Mouse (Mus musculus) heart, embryonic 13.5 days (tissue): Measurements from ENCODE around the gene Gm26741. TPM values are rescaled to one million over a fixed set of nuclear protein-coding genes. Genes with fewer than 3 reads are reported as not detected.
A peak's percentile ranks its signal among the peaks of the same experiment; 100 is the strongest.

Experiments used
- ATAC-seq: fragments of 200-750 bp; cut with Nextera tagmentation; 2 replicates; pipeline ENCODE4 v1.8.0; 2017; ENCODE audit warnings: moderate TSS enrichment; ENCODE audit not compliant: insufficient number of reproducible peaks, low FRiP score, low TSS enrichment; ENCODE audit errors: extremely low read depth
- H3K27ac ChIP-seq: fragments of 300-500 bp; sonication (generic); replicated peaks from 2 replicates; pipeline ENCODE4 v1.5.1; 2015; ENCODE audit warnings: moderate library complexity, mild to moderate bottlenecking, inconsistent platforms
- H3K27me3 ChIP-seq: fragments of 300-500 bp; sonication (generic); replicated peaks from 2 replicates; pipeline ENCODE4 v1.6.1; 2015; ENCODE audit warnings: mild to moderate bottlenecking, inconsistent platforms
- H3K36me3 ChIP-seq: fragments of 300-500 bp; sonication (generic); 2 replicates; pipeline ENCODE4 v1.6.1; 2015; ENCODE audit warnings: mild to moderate bottlenecking, inconsistent platforms
- H3K4me1 ChIP-seq: fragments of 300-500 bp; sonication (generic); 2 replicates; pipeline ENCODE4 v1.6.1; 2015; ENCODE audit warnings: inconsistent platforms
- H3K4me2 ChIP-seq: fragments of 300-500 bp; sonication (generic); 2 replicates; pipeline ENCODE4 v1.6.1; 2015; ENCODE audit warnings: inconsistent platforms, mild to moderate bottlenecking, moderate library complexity
- H3K4me3 ChIP-seq: fragments of 300-500 bp; sonication (generic); 2 replicates; pipeline ENCODE4 v1.5.1; 2015; ENCODE audit warnings: moderate library complexity, mild to moderate bottlenecking, inconsistent platforms
- H3K9ac ChIP-seq: fragments of 300-500 bp; sonication (generic); 2 replicates; pipeline ENCODE4 v1.6.1; 2015; ENCODE audit warnings: inconsistent platforms, mild to moderate bottlenecking, moderate library complexity
- H3K9me3 ChIP-seq: fragments of 300-500 bp; sonication (generic); 2 replicates; pipeline ENCODE4 v1.6.1; 2016; ENCODE audit warnings: inconsistent platforms
- WGBS: fragments of 180-500 bp; shearing (Covaris S2); methylation state at CpG from one replicate; pipeline ENCODE4 v1.1.7; 2015; ENCODE audit warnings: mixed read lengths; 5-methylcytosine and 5-hydroxymethylcytosine counted together
- polyA plus RNA-seq: library from polyadenylated mRNA; unstranded; fragments of >200 nt; fragmentation: Nextera tagmentation; extraction: Ambion mirVana; gene quantifications from 2 replicates; pipeline ENCODE4 v1.2.1, GENCODE M21; 2015

Gm26741 gene
- polyA plus RNA-seq, 1 experiment from 2014 or later = not detected

DNA sequence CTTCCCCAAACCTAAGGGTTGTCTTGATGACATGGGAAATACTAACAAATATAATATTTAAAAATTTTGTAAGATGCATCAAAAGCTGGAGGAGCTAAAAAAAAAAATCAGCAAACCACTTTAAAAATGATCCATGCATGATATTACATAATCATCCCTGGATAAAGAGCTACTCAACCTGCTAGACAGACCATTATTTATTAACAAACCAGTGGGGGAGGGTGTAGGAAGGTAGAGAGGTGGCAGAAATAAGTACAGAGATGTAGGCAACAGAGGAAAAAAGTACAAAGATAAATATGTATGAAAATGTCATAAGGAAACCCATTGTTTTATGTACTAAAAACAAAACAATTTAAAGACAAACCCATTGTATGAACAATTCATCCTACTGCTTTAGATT, 16.1 kb downstream of the Gm26741 start:
- no peak for ATAC-seq
- Histone ChIP-seq H3K27me3 (no peaks in the 10 kb centered on the region), H3K9ac (no peak overlapping the region), H3K9me3 (no peaks in the 10 kb centered on the region), H3K4me1 (peaks cover 12% of the 10 kb centered on the region), H3K4me2 (no peak overlapping the region), H3K36me3 (0 out of 2 replicates have a peak, but pooled peaks cover 8% of the 10 kb centered on the region), H3K4me3 (no peak overlapping the region), H3K27ac (no peak overlapping the region)

DNA sequence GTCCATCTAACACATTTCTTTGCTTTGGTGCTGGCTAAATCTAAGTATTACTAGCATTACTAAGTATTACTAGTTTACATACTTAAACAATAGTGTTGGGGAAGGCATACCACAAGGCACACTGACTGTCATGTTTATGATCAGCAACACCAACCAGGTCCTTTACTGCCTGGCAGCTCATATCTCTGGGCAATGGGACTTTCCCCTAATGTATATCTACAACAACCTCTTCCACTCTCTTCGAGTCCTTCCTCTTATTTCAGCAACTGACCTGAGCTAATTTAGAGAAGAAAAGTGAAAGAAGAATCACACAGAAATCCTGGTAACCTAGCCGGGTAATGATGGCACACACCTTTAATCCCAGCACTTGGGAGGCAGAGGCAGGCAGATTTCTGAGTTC, 17.9 kb downstream of the Gm26741 start:
- Histone ChIP-seq H3K9ac (no peak overlapping the region), H3K27me3 (no peaks in the 10 kb centered on the region), H3K9me3 (no peaks in the 10 kb centered on the region), H3K4me1 (peaks cover 21% of the 10 kb centered on the region), H3K27ac (no peak overlapping the region), H3K4me2 (no peak overlapping the region), H3K4me3 (no peak overlapping the region), H3K36me3 (0 out of 2 replicates have a peak, but pooled peaks cover 6% of the 10 kb centered on the region)
- WGBS = 78% methylated on average over 2 of the region's 2 CpGs
- no peak for ATAC-seq

DNA sequence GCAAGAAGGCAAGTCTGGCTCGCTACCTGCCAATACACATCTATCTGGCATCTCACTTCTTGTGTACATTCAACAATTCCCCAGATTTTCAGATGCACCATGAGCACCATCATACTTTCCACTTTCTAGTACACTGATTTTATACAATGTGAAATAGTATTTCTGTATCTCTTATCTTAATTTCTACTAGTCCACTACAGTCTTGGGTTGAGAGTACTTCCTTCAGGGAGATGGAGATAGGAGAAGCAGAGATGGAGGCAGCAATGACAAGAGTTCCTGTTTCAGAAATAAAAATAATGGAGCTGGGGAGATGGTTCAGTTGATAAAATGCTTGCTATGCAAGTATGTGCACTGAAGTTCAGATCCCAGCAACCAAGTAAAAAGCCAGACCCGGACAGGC, 19.2 kb downstream of the Gm26741 start:
- ATAC-seq = no peak
- H3K4me2 ChIP-seq = no peak overlapping the region

DNA sequence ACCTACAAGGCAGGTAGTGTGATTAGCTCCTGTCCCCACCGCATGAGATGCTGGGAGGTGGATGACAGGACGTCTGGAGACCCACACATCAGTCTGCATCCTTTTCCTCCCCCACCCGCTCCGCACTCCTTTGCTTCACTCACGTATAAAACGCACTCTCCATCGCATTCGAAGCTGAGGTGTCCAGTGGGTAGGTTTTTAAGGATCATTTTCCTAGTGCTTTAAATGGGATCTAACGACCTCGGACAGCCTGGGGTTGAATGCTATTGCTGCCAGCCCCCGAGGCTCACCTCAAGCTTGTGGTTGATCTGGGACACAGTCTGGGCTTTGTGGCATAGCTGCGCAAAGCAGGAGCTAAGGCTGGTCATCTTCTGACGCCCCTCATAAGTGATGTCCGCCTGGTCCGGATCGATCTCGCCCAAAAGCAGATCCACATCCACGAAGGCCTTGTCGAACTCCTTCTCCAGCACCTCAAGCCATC, 22.8 kb downstream of the Gm26741 start:
- Histone ChIP-seq H3K4me1 (peaks cover 25% of the 10 kb centered on the region), H3K27ac (peak overlapping the region; percentile 96), H3K27me3 (no peaks in the 10 kb centered on the region), H3K9ac (peak overlapping the region; percentile 94), H3K36me3 (0 out of 2 replicates have a peak, but pooled peaks cover 6% of the 10 kb centered on the region), H3K4me3 (peak overlapping the region; percentile 94), H3K9me3 (no peaks in the 10 kb centered on the region), H3K4me2 (peak overlapping the region; percentile 95)
- no peak; the same call in 1 of the 2 replicates for ATAC-seq
- under 1% methylated on average over 19 of the region's 19 CpGs for WGBS

More for the DNA sequence above, 19.2 kb downstream of the Gm26741 start:
- Histone ChIP-seq H3K4me3 (no peak overlapping the region), H3K9me3 (no peaks in the 10 kb centered on the region), H3K27me3 (no peaks in the 10 kb centered on the region), H3K36me3 (0 out of 2 replicates have a peak, but pooled peaks cover 6% of the 10 kb centered on the region), H3K9ac (no peak overlapping the region), H3K27ac (no peak overlapping the region), H3K4me1 (peaks cover 24% of the 10 kb centered on the region)
- 85% methylated on average over 2 of the region's 2 CpGs for WGBS

DNA sequence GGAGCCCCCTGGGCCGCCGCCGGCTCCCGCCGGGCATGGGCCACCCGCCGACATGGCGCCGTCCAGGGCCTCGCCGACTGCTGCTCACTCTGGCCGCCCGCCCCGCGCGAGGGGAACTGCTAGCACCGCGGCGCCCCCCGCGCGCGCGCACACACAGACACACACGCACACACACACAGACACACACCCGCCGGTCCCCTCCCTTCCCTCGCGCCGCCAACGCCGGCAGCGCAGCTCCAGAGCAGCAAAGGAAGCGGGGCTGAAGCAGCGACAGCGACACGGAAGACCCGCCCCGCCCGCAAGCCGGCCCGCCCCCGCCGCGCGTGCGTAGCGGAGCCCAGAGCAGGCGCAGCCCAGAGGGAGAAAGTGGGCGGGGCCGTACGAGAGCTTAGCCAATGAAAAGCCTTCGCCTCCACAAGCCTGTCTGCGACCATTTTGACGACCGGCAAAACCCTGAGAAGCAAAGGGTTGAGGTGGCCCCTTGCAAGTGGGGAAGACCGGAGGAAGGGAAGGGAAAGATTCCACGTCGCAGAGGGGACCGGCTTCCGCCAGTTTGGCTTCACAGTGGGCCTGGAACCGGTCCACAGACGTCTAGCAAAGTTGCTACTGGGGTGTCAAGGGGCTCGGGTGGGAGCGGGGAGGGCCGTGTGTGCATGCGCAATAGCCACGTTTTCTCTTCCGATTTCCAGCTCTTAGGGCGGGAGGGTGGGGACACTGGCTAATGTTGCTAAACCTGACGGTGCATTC, 23.5 kb downstream of the Gm26741 start, which contains the start of gene Gopc:
TSS of gene Gopc (minus strand) at position 280 of the 747 bp plus-strand sequence.
- H3K9ac ChIP-seq = peak within 1 kb of the TSS; percentile 94
- H3K4me1 ChIP-seq = peaks cover 25% of the 10 kb centered on the region
- H3K27me3 ChIP-seq = no peaks in the 10 kb centered on the region
- peak within 1 kb of the TSS; percentile 96 for H3K27ac ChIP-seq
- H3K36me3 ChIP-seq = 0 out of 2 replicates have a peak, but pooled peaks cover 6% of the 10 kb centered on the region
- under 1% methylated on average over 67 of the region's 71 CpGs for WGBS
- ATAC-seq = peak; percentile 97
- H3K4me2 ChIP-seq = peak within 1 kb of the TSS; percentile 95
- H3K9me3 ChIP-seq = no peaks in the 10 kb centered on the region
- H3K4me3 ChIP-seq = peak within 1 kb of the TSS; percentile 94

DNA sequence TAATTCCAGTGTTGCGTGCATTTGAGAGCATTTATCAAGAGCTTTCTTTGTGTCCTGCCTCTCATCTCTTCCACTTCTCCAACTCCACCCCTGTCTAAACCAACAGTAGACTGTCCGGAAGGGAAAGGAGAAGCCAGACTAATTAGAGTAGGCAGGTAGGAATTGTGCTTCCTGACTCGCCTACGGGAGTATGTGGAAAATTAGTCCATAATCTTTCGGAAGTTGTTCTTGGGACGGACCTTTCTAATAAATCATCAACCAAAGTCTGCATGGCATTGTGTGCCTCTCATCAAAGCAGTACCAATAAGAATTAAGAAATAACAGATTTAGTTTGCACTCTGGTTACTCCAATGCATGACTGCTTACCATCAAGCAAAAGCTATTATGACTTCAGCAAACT, 24.5 kb downstream of the Gm26741 start:
- Histone ChIP-seq H3K36me3 (0 out of 2 replicates have a peak, but pooled peaks cover 5% of the 10 kb centered on the region), H3K9ac (peak overlapping the region; percentile 94), H3K4me3 (peak overlapping the region; percentile 94), H3K9me3 (no peaks in the 10 kb centered on the region), H3K4me1 (peaks cover 25% of the 10 kb centered on the region), H3K27ac (0 out of 2 replicates have a peak overlapping the region, but pooled peaks have one; percentile 96), H3K4me2 (peak overlapping the region; percentile 95), H3K27me3 (no peaks in the 10 kb centered on the region)
- no peak for ATAC-seq
- 73% methylated on average over 6 of the region's 6 CpGs for WGBS

DNA sequence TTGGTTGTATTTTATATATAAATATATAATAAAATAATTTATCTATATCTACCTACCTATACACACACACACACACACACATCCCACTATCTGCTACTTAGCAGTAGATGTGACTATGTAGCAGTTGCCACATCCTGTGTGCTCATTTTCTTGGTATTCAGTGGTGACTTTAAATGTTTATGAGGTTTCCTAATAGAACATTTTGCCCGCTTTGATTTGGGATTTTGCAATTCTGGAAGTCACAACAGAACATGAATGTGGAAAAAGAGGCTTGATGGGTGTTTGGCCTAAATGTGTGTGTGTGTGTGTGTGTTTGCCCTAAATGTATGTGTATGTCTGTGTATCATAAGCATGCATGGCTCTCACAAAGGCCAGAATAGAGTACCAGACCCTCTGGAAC, 25.0 kb downstream of the Gm26741 start:
- 89% methylated on average over 1 of the region's 1 CpGs for WGBS
- ATAC-seq = no peak
- Histone ChIP-seq H3K4me2 (no peak overlapping the region), H3K4me1 (peaks cover 25% of the 10 kb centered on the region), H3K4me3 (no peak overlapping the region), H3K36me3 (no peaks in the 10 kb centered on the region), H3K9me3 (no peaks in the 10 kb centered on the region), H3K9ac (no peak overlapping the region), H3K27me3 (no peaks in the 10 kb centered on the region), H3K27ac (no peak overlapping the region)

DNA sequence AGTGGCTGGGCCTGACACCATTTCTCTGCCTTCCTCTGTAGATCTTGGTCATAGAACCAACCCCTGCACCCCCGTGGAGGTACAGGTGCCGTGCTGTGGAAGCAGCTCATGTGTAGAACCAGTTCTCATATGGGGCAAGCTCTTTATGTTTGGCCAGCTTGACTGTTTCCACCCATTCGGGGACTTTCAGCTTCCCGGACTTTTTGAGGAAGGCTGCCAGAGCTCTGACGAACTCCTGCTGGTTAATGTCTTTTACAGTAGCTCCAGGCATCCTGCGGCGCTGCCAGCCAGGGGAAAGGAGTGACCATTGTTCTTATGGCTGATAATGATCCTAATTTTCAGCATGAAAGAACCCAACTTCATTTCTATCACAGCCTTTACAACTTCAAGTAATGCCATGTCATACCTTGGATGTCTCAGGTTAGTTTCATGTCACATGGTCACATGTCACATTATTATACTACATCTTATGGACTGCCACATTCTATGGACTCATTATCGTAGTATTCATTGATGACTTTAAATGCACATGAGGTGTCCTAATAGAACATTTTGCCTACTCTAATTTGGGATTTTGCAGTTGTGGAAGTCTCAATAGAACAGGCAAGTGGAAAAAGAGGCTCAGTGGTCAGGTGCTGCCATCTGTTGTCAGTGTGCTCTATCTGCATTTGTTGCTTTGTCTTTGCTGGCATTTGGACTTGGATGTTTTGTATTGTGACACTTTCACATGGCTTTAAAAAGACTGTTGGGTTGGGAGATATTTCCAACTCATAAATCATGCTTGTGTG, 26.4 kb downstream of the Gm26741 start:
- Histone ChIP-seq H3K4me2 (no peak overlapping the region), H3K36me3 (no peaks in the 10 kb centered on the region), H3K27ac (no peak overlapping the region), H3K9ac (0 out of 2 replicates have a peak overlapping the region, but pooled peaks have one; percentile 33), H3K27me3 (no peaks in the 10 kb centered on the region; the same call in 1 of the 2 replicates), H3K4me3 (no peak overlapping the region), H3K4me1 (peaks cover 14% of the 10 kb centered on the region), H3K9me3 (no peaks in the 10 kb centered on the region)
- ATAC-seq = no peak
- WGBS = 39% methylated on average over 8 of the region's 8 CpGs

DNA sequence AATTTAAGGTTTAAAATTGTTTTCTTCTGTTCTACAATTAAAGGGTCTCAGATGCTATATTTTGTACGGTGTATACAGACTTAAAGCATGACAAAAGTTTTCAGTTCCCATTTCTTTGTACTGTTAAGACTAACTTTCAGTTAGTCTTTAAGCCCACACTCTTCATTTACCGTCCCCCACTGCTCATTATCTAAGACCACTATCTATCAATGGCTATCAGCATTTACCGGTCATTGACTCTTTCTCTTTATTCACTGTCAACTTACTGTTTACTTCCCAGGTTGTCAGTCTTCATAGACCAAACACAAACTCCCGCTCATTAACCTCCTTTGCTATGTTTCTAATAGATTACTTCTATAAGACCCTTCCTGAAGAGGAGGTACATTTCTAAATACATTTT, 28.6 kb downstream of the Gm26741 start:
- Histone ChIP-seq H3K4me2 (no peak overlapping the region), H3K9ac (no peak overlapping the region), H3K36me3 (no peaks in the 10 kb centered on the region), H3K4me1 (peaks cover 6% of the 10 kb centered on the region), H3K4me3 (no peak overlapping the region), H3K27ac (no peak overlapping the region), H3K9me3 (no peaks in the 10 kb centered on the region), H3K27me3 (no peaks in the 10 kb centered on the region; the same call in 1 of the 2 replicates)
- 65% methylated on average over 4 of the region's 4 CpGs for WGBS
- no peak for ATAC-seq

DNA sequence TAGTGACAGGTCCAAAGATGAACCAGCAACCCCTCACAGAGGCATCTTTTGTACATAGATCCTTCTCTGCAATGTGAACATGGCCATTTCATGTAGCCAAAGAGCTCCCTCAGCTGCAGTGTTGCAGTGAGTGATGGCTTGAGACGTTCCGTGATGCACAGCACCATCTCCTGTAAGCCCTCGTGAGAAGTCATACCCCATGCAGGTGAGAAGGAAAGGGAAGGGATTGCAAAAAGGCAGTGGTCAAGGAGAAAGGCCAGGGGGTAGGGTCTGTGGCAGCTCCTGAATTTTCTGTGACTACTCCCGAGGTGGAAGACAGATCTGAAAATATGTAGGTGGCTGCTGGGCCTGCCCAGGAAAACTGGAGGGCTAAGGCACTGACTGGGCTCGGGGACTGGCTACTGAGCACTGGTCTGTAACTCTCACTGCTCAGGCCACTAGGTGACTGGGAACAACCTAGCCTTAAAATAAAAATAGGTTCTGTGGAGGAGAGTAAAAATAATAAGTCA, 30.4 kb downstream of the Gm26741 start, which contains the start of gene Nepn:
TSS of gene Nepn (plus strand) at position 51 of the 509 bp plus-strand sequence.
- WGBS = 64% methylated on average over 5 of the region's 5 CpGs

DNA sequence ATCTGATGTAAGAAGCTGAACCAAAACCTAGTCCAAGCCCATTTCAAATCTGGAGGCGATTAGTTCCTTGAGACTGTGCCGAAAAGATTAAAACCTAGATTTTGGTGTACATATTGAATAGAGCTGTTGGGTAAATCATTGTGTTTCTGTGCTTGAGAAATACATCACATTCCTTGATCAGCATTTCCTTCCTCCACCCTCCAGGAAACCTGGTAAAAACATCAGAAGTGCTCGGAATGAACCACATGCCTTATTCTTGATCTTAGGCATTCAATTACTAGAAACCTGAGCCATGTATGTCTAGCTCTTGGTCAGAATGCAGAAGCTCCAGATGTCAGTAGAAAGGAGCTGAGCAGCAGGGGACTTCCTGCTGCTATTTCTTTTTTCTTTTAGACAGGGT, 30.9 kb downstream of the Gm26741 start:
- H3K27ac ChIP-seq = no peak overlapping the region
- no peak for ATAC-seq

More for the DNA sequence above, 30.4 kb downstream of the Gm26741 start, which contains the start of gene Nepn:
- H3K9me3 ChIP-seq = no peaks in the 10 kb centered on the region
- no peaks in the 10 kb centered on the region for H3K36me3 ChIP-seq
- no peak within 1 kb of the TSS for H3K9ac ChIP-seq
- no peak within 1 kb of the TSS for H3K27ac ChIP-seq
- H3K27me3 ChIP-seq = no peaks in the 10 kb centered on the region; the same call in 1 of the 2 replicates
- no peak within 1 kb of the TSS for H3K4me3 ChIP-seq
- ATAC-seq = no peak
- no peak within 1 kb of the TSS for H3K4me2 ChIP-seq
- H3K4me1 ChIP-seq = no peaks in the 10 kb centered on the region

More for the DNA sequence above, 30.9 kb downstream of the Gm26741 start:
- no peak overlapping the region for H3K4me2 ChIP-seq
- H3K4me3 ChIP-seq = no peak overlapping the region
- 70% methylated on average over 3 of the region's 3 CpGs for WGBS
- H3K4me1 ChIP-seq = no peaks in the 10 kb centered on the region
- no peaks in the 10 kb centered on the region for H3K9me3 ChIP-seq
- H3K36me3 ChIP-seq = no peaks in the 10 kb centered on the region
- no peak overlapping the region for H3K9ac ChIP-seq
- no peaks in the 10 kb centered on the region; the same call in 1 of the 2 replicates for H3K27me3 ChIP-seq
